Mouse (Mus musculus) urinary bladder, postnatal 14 days (tissue): ENCODE data around the gene Bcat2.
A peak's percentile ranks its signal among the peaks of the same experiment; 100 is the strongest.
"Not testable (repeated sequence)": the region's sequence is repeated elsewhere in the genome, so short reads cannot be mapped to it uniquely, and the experiment has no call there.

ENCODE experiments used
- DNase-seq: peaks from one replicate; pipeline ENCODE4 v3.0.0; 2021; ENCODE audit warnings: low spot score

Bcat2 gene

GRCm38 (mm10) chr7:45570103-45570741 lies at the start of gene Bcat2:
TSS of gene Bcat2 (plus strand) at chr7:45570153.
- DNase-seq: peak; percentile 82

DNA sequence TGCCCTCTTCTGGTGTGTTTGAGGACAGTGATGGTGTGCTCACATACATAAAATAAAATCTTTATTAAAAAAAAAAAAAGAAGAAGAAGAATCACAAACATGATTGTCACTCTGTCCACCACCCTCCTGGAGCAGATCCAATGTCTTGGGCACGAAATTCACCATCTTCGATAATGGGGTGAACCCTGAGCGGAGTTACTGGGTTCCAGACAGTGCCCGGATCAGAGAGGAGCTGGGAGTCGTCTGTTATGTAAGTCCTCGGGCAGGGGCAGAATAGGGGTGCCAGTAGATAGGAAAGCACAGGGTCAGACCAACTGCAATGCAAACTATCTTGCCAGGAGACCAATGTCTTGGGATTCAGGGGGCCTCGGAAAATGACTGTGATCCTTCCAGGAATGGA lies 49.3 kb upstream of the Bcat2 start:
- no peak for DNase-seq

- peak; percentile 88 for DNase-seq
Measured at GRCm38 (mm10) chr7:45521728-45522184, 48.2 kb upstream of the Bcat2 start.

DNA sequence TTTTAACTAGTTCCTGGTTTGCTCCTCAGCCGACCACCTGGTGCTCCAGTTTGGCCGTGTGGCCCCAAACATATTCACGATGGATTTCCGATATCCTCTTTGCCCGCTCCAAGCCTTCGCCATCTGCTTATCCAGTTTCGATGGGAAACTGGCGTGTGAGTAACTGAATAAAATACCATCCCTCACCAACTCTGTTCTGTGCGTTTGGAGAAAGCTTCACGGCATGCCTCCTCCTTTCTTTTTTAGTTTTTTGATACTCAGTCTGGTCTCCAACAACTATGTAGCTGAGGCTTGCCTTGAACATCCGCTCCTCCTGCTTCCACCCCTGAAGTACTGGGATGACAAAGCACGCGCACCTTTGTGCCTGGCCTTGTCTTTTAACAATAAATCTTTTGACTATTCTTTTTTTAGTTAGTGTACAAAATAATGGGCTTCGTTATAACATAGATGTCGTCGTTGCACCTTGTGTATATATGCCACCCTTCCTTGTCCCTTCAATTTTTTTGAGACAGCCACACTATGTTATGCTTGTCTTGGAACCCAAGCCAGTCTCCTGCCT lies 47.7 kb upstream of the Bcat2 start:
- DNase-seq: no peak

GRCm38 (mm10) chr7:45522957-45523676 lies 46.8 kb upstream of the Bcat2 start:
- no peak for DNase-seq

DNA sequence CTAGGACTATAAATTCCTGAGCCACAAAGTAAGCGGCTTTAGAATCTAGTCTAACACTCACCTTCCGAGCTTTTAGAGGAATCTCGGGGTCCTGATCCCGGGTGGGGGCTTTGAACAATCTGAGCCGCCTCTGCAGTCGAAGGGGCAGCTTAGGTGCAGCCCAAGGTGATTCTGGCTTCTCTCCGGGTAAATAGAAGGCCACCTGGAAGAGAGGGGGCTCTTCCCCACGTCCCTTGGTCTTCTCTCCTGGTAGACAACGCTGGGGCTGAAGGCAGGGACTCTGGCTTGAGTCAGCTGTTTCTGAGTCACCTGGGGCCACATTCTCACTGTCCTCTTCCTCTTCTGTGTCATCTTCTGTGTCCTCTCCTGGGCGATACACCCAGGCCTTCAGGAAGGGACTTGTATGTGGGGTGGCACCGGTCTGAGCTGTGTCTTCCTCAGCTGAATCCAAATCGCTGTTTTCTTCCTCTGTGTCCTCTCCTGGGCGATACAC lies 46.2 kb upstream of the Bcat2 start:
- DNase-seq: no peak

GRCm38 (mm10) chr7:45524841-45525621 lies 44.9 kb upstream of the Bcat2 start:
- no peak for DNase-seq

GRCm38 (mm10) chr7:45525809-45526473 lies 44.0 kb upstream of the Bcat2 start, which contains the start of the genes Ppp1r15a and Plekha4:
TSS of gene Ppp1r15a (minus strand) at chr7:45526268.
TSS of gene Plekha4 (plus strand) at chr7:45526330.
- peak; percentile 96 for DNase-seq

DNA sequence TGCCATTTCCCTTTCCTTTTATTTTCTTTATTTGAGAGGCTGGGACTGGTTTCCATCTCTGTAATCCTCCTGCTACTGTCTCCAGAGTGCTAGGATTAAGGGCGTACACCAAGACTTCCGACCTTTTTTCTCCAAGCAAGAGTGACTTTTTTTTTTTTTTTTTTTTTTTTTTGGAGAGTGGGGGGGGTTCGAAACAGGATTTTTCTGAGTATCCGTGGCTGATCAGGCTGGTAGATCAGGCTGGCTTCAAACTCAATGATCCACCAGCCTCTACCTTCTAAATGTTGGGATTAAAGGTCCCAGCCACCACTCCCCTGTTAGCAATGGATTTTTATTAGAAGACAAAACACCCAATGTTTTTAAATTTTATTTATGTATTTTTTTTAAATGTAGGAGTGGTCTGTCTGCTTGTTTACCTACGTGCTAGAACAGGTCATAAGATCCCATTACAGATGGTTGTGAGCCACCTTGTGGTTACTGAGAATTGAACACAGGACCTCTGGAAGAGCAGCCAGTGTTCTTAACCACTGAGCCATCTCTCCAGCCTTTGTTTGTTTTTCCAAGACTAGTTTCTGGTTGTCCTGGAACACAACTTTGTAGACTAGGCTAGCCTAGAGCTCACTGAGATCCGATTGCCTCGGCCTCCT lies 43.4 kb upstream of the Bcat2 start:
- no peak for DNase-seq

- not testable (repeated sequence) for DNase-seq
Measured at GRCm38 (mm10) chr7:45527169-45527568, 42.8 kb upstream of the Bcat2 start.

- no peak for DNase-seq
Measured at GRCm38 (mm10) chr7:45529461-45529860, 40.5 kb upstream of the Bcat2 start.

DNA sequence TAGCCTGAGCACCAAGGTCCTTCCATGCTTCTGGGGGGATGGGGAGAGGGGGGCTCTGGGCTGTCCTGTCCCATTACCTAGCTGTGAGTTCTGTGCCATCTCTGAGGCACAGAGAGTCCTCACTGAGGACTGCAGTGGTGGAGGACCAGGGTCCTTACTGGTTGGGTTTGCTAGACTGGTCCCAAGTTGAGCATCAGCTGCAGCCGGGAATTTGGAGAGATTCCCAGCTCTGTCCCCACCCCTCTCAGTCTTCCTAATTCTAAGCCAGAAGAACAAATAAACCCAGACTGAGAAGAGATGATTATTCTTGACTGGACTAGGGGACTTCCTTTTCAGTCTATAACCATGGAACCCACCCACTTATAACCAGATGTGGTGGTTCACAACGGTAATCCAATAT lies 39.3 kb upstream of the Bcat2 start:
- peak; percentile 31 for DNase-seq

DNA sequence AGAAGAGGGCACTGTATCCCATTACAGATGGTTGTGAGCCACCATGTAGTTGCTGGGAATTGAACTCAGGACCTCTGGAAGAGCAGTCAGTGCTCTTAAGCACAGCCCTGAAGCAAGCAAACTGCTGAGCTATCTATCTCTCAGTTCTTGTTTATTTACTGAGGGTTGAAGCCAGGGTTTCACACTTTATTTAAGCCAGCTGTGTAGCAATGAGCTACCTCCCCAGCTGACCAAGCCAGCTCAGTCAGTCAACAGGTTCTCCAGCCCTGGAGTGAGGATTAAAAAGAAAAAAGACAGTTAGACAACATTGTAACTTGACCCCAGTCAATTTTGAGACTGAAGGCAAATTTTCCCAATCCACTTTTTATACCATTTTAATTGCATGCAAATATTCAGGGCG lies 34.3 kb upstream of the Bcat2 start:
- DNase-seq: no peak

DNA sequence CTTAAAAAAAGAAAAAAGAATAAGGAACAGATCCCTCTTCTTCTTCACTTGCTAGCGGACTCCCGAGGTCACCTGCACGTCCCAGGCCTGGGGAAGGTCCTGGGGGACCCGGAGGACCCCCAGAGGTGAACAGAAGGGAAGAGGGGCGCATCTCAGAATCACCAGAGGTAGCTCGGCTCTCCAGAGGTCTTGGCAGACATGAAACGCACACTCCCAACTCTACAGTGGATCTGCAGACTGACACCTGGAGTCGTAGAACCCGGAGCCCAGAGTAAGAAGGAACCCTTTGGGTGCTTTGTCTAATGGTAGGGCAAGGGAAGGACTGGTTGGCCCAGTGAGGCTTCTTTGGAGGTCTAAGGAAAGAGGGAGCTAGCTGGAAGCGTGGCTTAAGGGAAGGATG lies 32.4 kb upstream of the Bcat2 start:
- no peak for DNase-seq

GRCm38 (mm10) chr7:45538163-45539041 lies 31.6 kb upstream of the Bcat2 start:
- DNase-seq: peak; percentile 49

DNA sequence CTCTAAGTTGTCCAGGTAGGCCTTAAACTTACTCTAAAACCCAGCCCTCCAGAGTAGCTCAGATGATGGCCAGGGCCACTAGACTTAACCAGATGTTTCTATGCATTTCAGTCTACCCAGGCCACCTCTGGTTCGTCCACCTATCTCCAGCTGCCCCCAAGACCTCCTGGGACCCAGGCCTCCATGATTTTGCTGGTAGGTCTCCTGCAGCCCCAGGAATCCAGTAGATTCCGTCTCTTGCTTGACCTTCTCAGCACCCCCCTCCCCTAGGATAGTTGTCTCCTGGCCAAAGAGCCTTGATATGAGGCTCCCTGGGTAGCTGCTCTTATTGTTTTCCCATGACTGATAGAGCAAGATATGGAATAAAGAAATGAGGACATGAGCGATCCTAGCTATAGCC lies 30.9 kb upstream of the Bcat2 start:
- DNase-seq: no peak

DNA sequence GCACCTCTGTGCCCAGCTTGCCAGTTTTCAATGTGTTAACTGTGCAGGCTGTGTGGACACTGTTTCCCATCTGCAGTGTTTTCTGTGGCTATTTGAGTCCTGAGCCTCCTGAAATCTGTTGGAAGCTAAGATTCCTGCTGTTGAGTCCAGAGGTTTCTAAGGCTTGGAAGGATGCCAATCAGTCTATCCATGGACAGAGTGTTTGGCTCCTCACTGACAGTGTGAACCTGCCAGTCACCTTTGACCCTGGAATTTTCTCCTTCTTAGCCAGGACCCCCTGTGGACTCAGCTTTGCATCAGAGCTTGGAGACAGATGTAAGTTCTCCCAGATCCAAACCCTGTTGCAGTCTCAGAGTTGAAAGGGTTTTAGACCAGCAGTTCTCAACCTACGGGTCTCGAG lies 29.7 kb upstream of the Bcat2 start:
- DNase-seq: no peak

GRCm38 (mm10) chr7:45544525-45544924 lies 25.4 kb upstream of the Bcat2 start:
- DNase-seq: no peak

- no peak for DNase-seq
Measured at GRCm38 (mm10) chr7:45549641-45550436, 20.1 kb upstream of the Bcat2 start.
